Mouse (Mus musculus) lung, postnatal 0 days (tissue): ENCODE data around the gene Asic5.

ENCODE experiments used
- CTCF ChIP-seq: IDR thresholded peaks from 2 replicates; pipeline ENCODE4 v1.5.1; 2016; ENCODE audit warnings: antibody characterized with exemption, mild to moderate bottlenecking
- EP300 ChIP-seq: IDR thresholded peaks from 2 replicates; pipeline ENCODE4 v1.6.1; 2016; ENCODE audit warnings: antibody characterized with exemption, mild to moderate bottlenecking, control low read depth

DNA sequence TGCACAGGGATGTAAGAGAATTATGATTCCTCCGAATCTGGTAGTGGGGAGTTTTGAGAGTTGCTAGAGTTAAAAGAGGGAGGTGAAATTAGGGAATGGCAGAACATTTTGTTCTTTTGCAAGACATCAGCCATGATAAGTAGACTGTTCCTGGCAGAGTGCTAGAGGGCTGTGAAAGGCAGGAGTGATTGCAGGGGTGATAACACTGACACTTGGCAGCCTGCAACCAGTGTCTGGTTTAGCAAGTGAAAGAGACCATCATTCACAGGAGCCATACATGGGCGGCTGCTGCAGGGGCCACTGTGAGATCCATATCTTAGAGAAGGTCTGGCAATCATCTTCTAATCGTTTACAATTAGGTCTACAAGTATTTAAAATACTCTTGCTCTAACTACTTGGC lies 43.2 kb upstream of the Asic5 start:
- TF ChIP-seq EP300 (peak; percentile 84), CTCF (no peak)
